Mouse (Mus musculus): Measurements from ENCODE around the gene Katnal1. TPM values are rescaled to one million over a fixed set of nuclear protein-coding genes. Genes with fewer than 3 reads are reported as not detected.
A peak's percentile ranks its signal among the peaks of the same experiment; 100 is the strongest.

Gene Katnal1
- polyA plus RNA-seq, 1 experiment from 2014 or later, result 14.2 TPM

DNA sequence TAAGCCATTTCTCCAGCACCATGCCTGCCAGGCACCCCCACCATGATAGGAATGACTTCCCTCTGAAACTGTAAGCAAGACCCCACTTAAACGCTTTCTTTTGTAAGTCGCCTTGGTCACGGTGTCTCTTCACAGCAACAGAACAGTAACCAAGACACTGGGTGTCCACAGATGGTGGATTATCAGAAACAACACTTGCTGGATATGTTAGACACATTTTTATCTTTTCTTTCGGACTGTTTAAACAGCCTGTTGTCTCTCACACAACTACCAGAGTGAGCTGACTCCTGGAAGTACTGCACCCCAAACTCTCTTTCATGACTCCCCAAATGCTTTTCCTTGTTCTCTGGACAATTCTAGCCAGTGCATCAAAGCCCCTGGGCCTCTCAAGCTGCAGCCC is 38.9 kb downstream of the Katnal1 start:
- peaks cover 48% of the 10 kb centered on the region for H3K36me3 ChIP-seq (ENCODE audit: insufficient read depth)
- 96% methylated on average over 4 of the region's 4 CpGs for WGBS

GRCm38 (mm10) chr5:148888032-148888431 is 41.1 kb downstream of the Katnal1 start:
- TF ChIP-seq CTCF (IDR thresholded peaks at IDR 0.05; ENCODE audit: low read depth), result no peak
- ATAC-seq (ENCODE audit: insufficient read depth), result no peak
- 87% methylated on average over 6 of the region's 6 CpGs for WGBS

More for the DNA sequence above, 38.9 kb downstream of the Katnal1 start:
- H3K9me3 ChIP-seq (ENCODE audit: low read depth, low read length), result no peaks in the 10 kb centered on the region
- no peak overlapping the region for H3K9ac ChIP-seq
- ATAC-seq (ENCODE audit: insufficient read depth) (no peak), DNase-seq (no peak)
- H3K4me1 ChIP-seq (ENCODE audit: insufficient read depth), result no peaks in the 10 kb centered on the region; the same call in 1 of the 2 replicates
- H3K4me3 ChIP-seq (ENCODE audit: low read depth, low read length), result no peak overlapping the region
- no peak for TF ChIP-seq CTCF (IDR thresholded peaks at IDR 0.05; ENCODE audit: low read depth)
- no peaks in the 10 kb centered on the region for H3K27me3 ChIP-seq (ENCODE audit: insufficient read depth, low read length)
- no peak overlapping the region for H3K27ac ChIP-seq (ENCODE audit: low read depth)
- no peak overlapping the region for H3K4me2 ChIP-seq

GRCm38 (mm10) chr5:148885821-148886609 is 43.1 kb downstream of the Katnal1 start:
- WGBS, result 34% methylated on average over 22 of the region's 22 CpGs
- Histone ChIP-seq H3K9me3 (ENCODE audit: low read depth, low read length) (no peaks in the 10 kb centered on the region), H3K27me3 (ENCODE audit: insufficient read depth, low read length) (no peaks in the 10 kb centered on the region), H3K9ac (no peak overlapping the region), H3K4me3 (ENCODE audit: low read depth, low read length) (no peak overlapping the region), H3K4me1 (ENCODE audit: insufficient read depth) (no peaks in the 10 kb centered on the region; the same call in 1 of the 2 replicates), H3K36me3 (ENCODE audit: insufficient read depth) (peaks cover 16% of the 10 kb centered on the region; the same call in 1 of the 2 replicates), H3K27ac (ENCODE audit: low read depth) (no peak overlapping the region; the same call in 1 of the 2 replicates), H3K4me2 (peak overlapping the region; percentile 50)
- ATAC-seq (ENCODE audit: insufficient read depth), result peak; percentile 98
- peak; percentile 90 for DNase-seq
- no peak for TF ChIP-seq CTCF (IDR thresholded peaks at IDR 0.05; ENCODE audit: low read depth)

More at GRCm38 (mm10) chr5:148888032-148888431, 41.1 kb downstream of the Katnal1 start:
- no peaks in the 10 kb centered on the region for H3K9me3 ChIP-seq (ENCODE audit: low read depth, low read length)
- peaks cover 36% of the 10 kb centered on the region for H3K36me3 ChIP-seq (ENCODE audit: insufficient read depth)
- H3K4me3 ChIP-seq (ENCODE audit: low read depth, low read length), result no peak overlapping the region
- H3K27ac ChIP-seq (ENCODE audit: low read depth), result no peak overlapping the region
- no peaks in the 10 kb centered on the region for H3K27me3 ChIP-seq (ENCODE audit: insufficient read depth, low read length)
- DNase-seq, result no peak
- no peaks in the 10 kb centered on the region; the same call in 1 of the 2 replicates for H3K4me1 ChIP-seq (ENCODE audit: insufficient read depth)
- no peak overlapping the region for H3K4me2 ChIP-seq
- no peak overlapping the region for H3K9ac ChIP-seq

DNA sequence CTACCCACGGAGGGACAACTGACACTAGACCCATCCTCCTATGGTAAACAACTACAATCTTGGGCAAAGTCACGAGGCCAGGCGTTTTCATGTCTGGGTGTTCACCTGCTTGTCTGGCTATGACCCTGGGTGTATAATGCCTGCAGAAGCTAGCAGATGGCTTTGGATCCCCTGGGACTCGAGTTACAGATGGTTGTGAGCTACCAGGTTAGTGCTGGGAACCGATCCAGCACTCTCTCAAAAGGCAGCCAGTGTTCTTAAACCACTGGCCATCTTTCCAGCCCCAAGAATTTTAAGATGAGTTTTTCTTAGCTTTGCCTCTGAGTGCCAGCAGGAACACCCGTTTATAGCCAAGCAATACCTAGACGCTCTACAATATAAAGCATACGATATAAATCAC is 45.4 kb downstream of the Katnal1 start:
- no peaks in the 10 kb centered on the region for H3K27me3 ChIP-seq (ENCODE audit: insufficient read depth, low read length)
- H3K9me3 ChIP-seq (ENCODE audit: low read depth, low read length), result no peaks in the 10 kb centered on the region
- 83% methylated on average over 8 of the region's 8 CpGs for WGBS
- no peak for DNase-seq
- no peaks in the 10 kb centered on the region; the same call in 1 of the 2 replicates for H3K4me1 ChIP-seq (ENCODE audit: insufficient read depth)
- H3K4me3 ChIP-seq (ENCODE audit: low read depth, low read length), result no peak overlapping the region
- no peak for TF ChIP-seq CTCF (IDR thresholded peaks at IDR 0.05; ENCODE audit: low read depth)
- H3K9ac ChIP-seq, result no peak overlapping the region
- H3K36me3 ChIP-seq (ENCODE audit: insufficient read depth), result peaks cover 16% of the 10 kb centered on the region; the same call in 1 of the 2 replicates
- no peak for ATAC-seq (ENCODE audit: insufficient read depth)
- no peak overlapping the region for H3K27ac ChIP-seq (ENCODE audit: low read depth)
- no peak overlapping the region for H3K4me2 ChIP-seq

DNA sequence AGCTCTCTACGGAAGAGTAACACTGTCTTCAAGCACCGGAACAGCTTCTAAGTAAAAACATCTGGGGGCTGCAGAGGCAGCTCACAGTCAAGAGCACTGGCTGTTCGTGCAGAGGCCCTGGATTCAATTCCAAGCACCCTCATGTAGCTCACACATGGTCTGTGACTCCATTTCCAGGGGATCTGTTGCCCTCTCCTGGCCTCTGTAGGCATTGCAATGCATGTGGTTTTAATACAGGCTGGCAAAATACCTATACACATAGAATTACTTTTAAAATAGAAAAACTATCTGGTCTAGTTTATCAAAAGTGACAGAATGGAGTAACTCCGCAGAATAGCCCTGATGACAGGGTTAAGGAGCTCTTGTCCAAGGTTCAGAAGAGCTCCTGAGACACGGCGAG is 49.9 kb downstream of the Katnal1 start:
- Histone ChIP-seq H3K9ac (no peak overlapping the region), H3K36me3 (ENCODE audit: insufficient read depth) (peaks cover 38% of the 10 kb centered on the region), H3K9me3 (ENCODE audit: low read depth, low read length) (no peaks in the 10 kb centered on the region), H3K4me1 (ENCODE audit: insufficient read depth) (no peaks in the 10 kb centered on the region), H3K4me3 (ENCODE audit: low read depth, low read length) (no peak overlapping the region), H3K27me3 (ENCODE audit: insufficient read depth, low read length) (no peaks in the 10 kb centered on the region), H3K27ac (ENCODE audit: low read depth) (no peak overlapping the region), H3K4me2 (no peak overlapping the region)
- TF ChIP-seq CTCF (IDR thresholded peaks at IDR 0.05; ENCODE audit: low read depth), result peak; percentile 56
- DNase-seq, result no peak
- WGBS, result 89% methylated on average over 6 of the region's 6 CpGs
- no peak for ATAC-seq (ENCODE audit: insufficient read depth)

GRCm38 (mm10) chr5:148873116-148873515 is 56.0 kb downstream of the Katnal1 start:
- peak; percentile 63 for DNase-seq
- no peak for TF ChIP-seq CTCF (IDR thresholded peaks at IDR 0.05; ENCODE audit: low read depth)
- no peak overlapping the region for H3K9ac ChIP-seq
- peaks cover 26% of the 10 kb centered on the region for H3K36me3 ChIP-seq (ENCODE audit: insufficient read depth)
- peak overlapping the region; percentile 49; the same call in 1 of the 2 replicates for H3K27ac ChIP-seq (ENCODE audit: low read depth)
- peak; percentile 71 for ATAC-seq (ENCODE audit: insufficient read depth)
- no peaks in the 10 kb centered on the region for H3K4me1 ChIP-seq (ENCODE audit: insufficient read depth)
- no peaks in the 10 kb centered on the region for H3K9me3 ChIP-seq (ENCODE audit: low read depth, low read length)
- 55% methylated on average over 8 of the region's 8 CpGs for WGBS
- no peak overlapping the region for H3K4me3 ChIP-seq (ENCODE audit: low read depth, low read length)
- no peak overlapping the region for H3K4me2 ChIP-seq
- no peaks in the 10 kb centered on the region for H3K27me3 ChIP-seq (ENCODE audit: insufficient read depth, low read length)

GRCm38 (mm10) chr5:148869583-148869982 is 59.5 kb downstream of the Katnal1 start:
- Histone ChIP-seq H3K9ac (no peak overlapping the region), H3K27ac (ENCODE audit: low read depth) (no peak overlapping the region), H3K9me3 (ENCODE audit: low read depth, low read length) (no peaks in the 10 kb centered on the region), H3K4me1 (ENCODE audit: insufficient read depth) (0 out of 2 replicates have a peak, but pooled peaks cover 5% of the 10 kb centered on the region), H3K27me3 (ENCODE audit: insufficient read depth, low read length) (no peaks in the 10 kb centered on the region), H3K4me3 (ENCODE audit: low read depth, low read length) (no peak overlapping the region), H3K36me3 (ENCODE audit: insufficient read depth) (peaks cover 6% of the 10 kb centered on the region; the same call in 1 of the 2 replicates), H3K4me2 (no peak overlapping the region)
- ATAC-seq (ENCODE audit: insufficient read depth), result no peak
- no peak for DNase-seq
- WGBS, result 49% methylated on average over 3 of the region's 3 CpGs
- TF ChIP-seq CTCF (IDR thresholded peaks at IDR 0.05; ENCODE audit: low read depth), result no peak
